Mouse (Mus musculus) lung, adult 2 months (tissue): ENCODE data around the gene Pheta2.

ENCODE experiments used
- CTCF ChIP-seq: fragments of 200-500 bp; IDR thresholded peaks from 2 replicates; pipeline ENCODE4 v1.5.1; 2011; ENCODE audit warnings: mild to moderate bottlenecking, low read length, control low read depth; ENCODE audit not compliant: insufficient read depth
- POLR2A ChIP-seq: fragments of 200-500 bp; IDR thresholded peaks from 2 replicates; pipeline ENCODE4 v1.6.1; 2011; ENCODE audit warnings: low read depth, mild to moderate bottlenecking, control low read depth, low read length, borderline replicate concordance; ENCODE audit errors: extremely low read depth

GRCm38 (mm10) chr15:82378261-82379180 lies 39.8 kb downstream of the Pheta2 start:
- TF ChIP-seq CTCF (no peak), POLR2A (no peak)
